Mouse (Mus musculus): ENCODE measurements around the gene Dop1b.

DNA sequence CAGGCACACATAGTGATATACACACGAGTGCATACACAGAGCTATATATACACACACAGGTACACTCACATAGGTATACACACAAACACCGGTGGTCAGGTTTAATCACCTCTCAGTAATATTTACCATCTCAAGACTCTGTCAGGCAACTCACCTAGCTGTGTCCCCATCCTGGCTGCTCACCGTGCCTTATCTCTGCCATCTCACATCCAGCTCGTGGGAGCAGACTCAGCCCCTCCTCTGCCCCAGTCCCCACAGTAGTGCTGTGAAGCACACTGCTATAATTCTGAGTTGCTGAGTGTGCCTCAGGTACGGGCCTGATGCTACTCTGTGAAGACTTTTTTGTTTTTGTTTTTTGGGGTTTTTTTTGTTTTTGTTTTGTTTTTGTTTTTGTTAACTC is 64.8 kb downstream of the Dop1b start:
- TF ChIP-seq CTCF (IDR thresholded peaks at IDR 0.05; ENCODE audit: low read depth, low read length), result no peak
- TF ChIP-seq POLR2A (IDR thresholded peaks at IDR 0.05; ENCODE audit: borderline replicate concordance, low read depth, low read length), result no peak
